Mouse (Mus musculus) limb, embryonic 13.5 days (tissue): Measurements from ENCODE around the gene Ccl11. TPM values are rescaled to one million over a fixed set of nuclear protein-coding genes. Genes with fewer than 3 reads are reported as not detected.

Experiments
- ATAC-seq: fragments of 200-750 bp; cut with Nextera tagmentation; 2 replicates; pipeline ENCODE4 v1.8.0; 2017; ENCODE audit warnings: low read depth, moderate number of reproducible peaks, moderate TSS enrichment; ENCODE audit not compliant: low FRiP score
- H3K27ac ChIP-seq: fragments of 300-500 bp; sonication (generic); 2 replicates; pipeline ENCODE4 v1.5.1; 2015; ENCODE audit warnings: inconsistent platforms, mild to moderate bottlenecking, moderate library complexity
- H3K27me3 ChIP-seq: fragments of 300-500 bp; sonication (generic); 2 replicates; pipeline ENCODE4 v1.6.1; 2015; ENCODE audit warnings: mild to moderate bottlenecking, inconsistent platforms
- H3K36me3 ChIP-seq: fragments of 300-500 bp; sonication (generic); 2 replicates; pipeline ENCODE4 v1.6.1; 2015; ENCODE audit warnings: inconsistent platforms, mild to moderate bottlenecking, moderate library complexity
- H3K4me1 ChIP-seq: fragments of 300-500 bp; sonication (generic); 2 replicates; pipeline ENCODE4 v1.6.1; 2015; ENCODE audit warnings: inconsistent platforms
- H3K4me2 ChIP-seq: fragments of 300-500 bp; sonication (generic); replicated peaks from 2 replicates; pipeline ENCODE4 v1.6.1; 2015; ENCODE audit warnings: inconsistent platforms, mild to moderate bottlenecking, moderate library complexity
- H3K4me3 ChIP-seq: fragments of 300-500 bp; sonication (generic); 2 replicates; pipeline ENCODE4 v1.5.1; 2015; ENCODE audit warnings: moderate library complexity, mild to moderate bottlenecking, inconsistent platforms
- H3K9ac ChIP-seq: fragments of 300-500 bp; sonication (generic); 2 replicates; pipeline ENCODE4 v1.6.1; 2015; ENCODE audit warnings: mild to moderate bottlenecking, inconsistent platforms
- H3K9me3 ChIP-seq: fragments of 300-500 bp; sonication (generic); 2 replicates; pipeline ENCODE4 v1.6.1; 2016; ENCODE audit warnings: inconsistent platforms
- WGBS: fragments of 180-500 bp; shearing (Covaris S2); methylation state at CpG from one replicate; pipeline ENCODE4 v1.1.7; 2015; 5-methylcytosine and 5-hydroxymethylcytosine counted together
- polyA plus RNA-seq: library from polyadenylated mRNA; unstranded; fragments of >200 nt; fragmentation: Nextera tagmentation; extraction: Ambion mirVana; gene quantifications from 2 replicates; pipeline ENCODE4 v1.2.1, GENCODE M21; 2015

Gene Ccl11
- polyA plus RNA-seq, 1 experiment from 2014 or later: 2.3 TPM

DNA sequence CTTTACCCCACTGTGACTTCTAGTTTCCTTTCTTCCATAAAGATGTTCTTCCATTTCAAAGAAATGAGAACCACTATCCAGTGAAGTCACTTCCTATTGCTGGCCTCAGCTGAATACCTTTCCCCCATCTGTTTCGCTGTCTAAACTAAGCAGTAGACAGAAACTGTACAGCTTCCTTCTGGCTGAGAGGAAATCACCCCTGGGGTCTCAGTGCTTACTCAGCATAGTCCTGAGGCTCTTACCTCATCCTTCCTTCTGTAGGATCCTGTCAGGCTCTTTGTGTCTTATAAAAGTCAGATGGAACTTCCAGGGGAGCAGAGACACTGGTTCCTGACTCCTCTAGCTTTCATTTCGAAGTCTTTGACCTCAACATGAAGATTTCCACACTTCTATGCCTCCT, 43.9 kb downstream of the Ccl11 start, which contains the start of gene Ccl12:
Gene Ccl12 (plus strand): TSS at position 317 of the 400 bp plus-strand sequence.
- H3K27ac ChIP-seq: no peak within 1 kb of the TSS
- H3K4me1 ChIP-seq: no peaks in the 10 kb centered on the region
- no peaks in the 10 kb centered on the region for H3K27me3 ChIP-seq
- 63% methylated on average over 2 of the region's 2 CpGs for WGBS
- ATAC-seq: no peak
- no peaks in the 10 kb centered on the region for H3K9me3 ChIP-seq
- H3K36me3 ChIP-seq: no peaks in the 10 kb centered on the region
- no peak within 1 kb of the TSS for H3K4me2 ChIP-seq
- H3K9ac ChIP-seq: no peak within 1 kb of the TSS
- no peak within 1 kb of the TSS for H3K4me3 ChIP-seq

DNA sequence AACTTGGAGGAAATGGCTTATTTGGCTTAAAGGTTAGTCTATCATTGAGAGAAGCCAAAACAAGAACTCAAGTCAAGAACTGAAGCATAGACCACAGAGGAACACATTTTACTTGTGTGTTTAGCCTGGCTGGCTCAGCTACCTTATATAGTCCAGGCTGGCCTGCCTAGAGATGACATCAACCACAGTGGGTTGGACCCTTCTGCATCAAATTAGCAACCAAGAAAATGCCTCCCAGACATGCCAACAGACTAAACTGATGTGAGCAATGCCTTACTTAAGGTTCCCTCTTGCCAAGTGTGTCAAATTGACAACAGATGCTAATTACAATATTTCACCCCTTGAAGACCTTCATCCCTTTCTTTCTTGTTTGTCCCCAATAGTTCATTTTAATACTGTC, 52.0 kb downstream of the Ccl11 start:
- no peaks in the 10 kb centered on the region for H3K9me3 ChIP-seq
- no peaks in the 10 kb centered on the region for H3K4me1 ChIP-seq
- H3K36me3 ChIP-seq: no peaks in the 10 kb centered on the region
- H3K9ac ChIP-seq: no peak overlapping the region
- H3K27ac ChIP-seq: no peak overlapping the region
- ATAC-seq: no peak
- H3K27me3 ChIP-seq: no peaks in the 10 kb centered on the region
- no peak overlapping the region for H3K4me3 ChIP-seq
- H3K4me2 ChIP-seq: no peak overlapping the region

DNA sequence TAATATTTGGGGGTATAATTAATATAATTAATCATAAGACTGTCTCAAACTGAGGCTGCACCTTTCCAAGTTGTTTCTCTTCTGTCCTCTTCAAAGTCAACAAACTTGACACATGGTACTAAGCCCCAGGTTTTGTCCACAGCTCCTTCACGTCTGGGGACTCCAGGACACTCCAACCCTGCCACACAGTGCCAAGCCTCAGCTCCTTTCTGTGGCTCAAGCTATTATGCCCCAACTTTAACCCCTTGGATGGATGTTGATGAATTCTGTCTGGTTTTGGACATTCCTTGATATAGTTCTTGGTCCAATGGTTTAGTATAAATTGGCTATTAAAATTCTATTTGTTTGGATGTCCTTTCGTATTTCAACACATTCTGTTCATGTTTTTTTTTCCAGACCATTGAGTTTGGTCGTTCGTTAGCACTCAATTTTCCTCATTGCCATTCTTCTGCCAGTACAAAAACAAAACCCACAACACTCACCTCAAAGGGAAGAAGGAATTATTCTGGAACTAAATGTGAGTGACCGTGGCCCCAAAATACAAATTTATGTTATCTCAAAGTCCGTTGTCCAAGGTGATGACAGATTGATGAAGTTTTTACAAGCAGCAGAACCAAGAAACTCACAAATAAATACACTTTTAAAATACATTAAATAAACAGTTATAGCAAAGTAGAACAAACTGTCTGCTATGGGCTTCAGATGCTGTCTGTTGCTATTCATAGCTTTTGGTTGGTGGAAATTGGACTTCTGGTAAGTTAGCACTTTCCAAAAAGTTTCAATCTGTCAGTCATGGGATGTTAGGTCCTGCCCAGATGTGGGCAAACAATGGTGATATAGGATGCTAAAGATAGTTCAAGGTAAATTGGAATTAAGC, 53.0 kb downstream of the Ccl11 start:
- Histone ChIP-seq H3K9me3 (no peaks in the 10 kb centered on the region), H3K27me3 (no peaks in the 10 kb centered on the region), H3K36me3 (no peaks in the 10 kb centered on the region), H3K4me3 (no peak overlapping the region), H3K4me2 (no peak overlapping the region), H3K27ac (no peak overlapping the region), H3K9ac (no peak overlapping the region), H3K4me1 (no peaks in the 10 kb centered on the region)
- WGBS: 55% methylated on average over 6 of the region's 6 CpGs
- no peak for ATAC-seq

Other genes with a start within 250 kb of the Ccl11 start
- not detected in 2 replicates for gene 5530401A14Rik, start 197.2 kb upstream of the Ccl11 start, polyA plus RNA-seq
- 0.65 and 0.68 TPM in 2 replicates for gene Asic2, start 89.4 kb upstream of the Ccl11 start, polyA plus RNA-seq
- 4.7 and 5.2 TPM in 2 replicates for gene Ccl2, start 22.3 kb upstream of the Ccl11 start, polyA plus RNA-seq
- not detected in 2 replicates for gene Gm17268, start 19.3 kb upstream of the Ccl11 start, polyA plus RNA-seq
- gene Ccl7, start 12.1 kb upstream of the Ccl11 start, polyA plus RNA-seq: 2.1 TPM in 2 replicates
- gene Ccl12, start 44.0 kb downstream of the Ccl11 start, polyA plus RNA-seq: 3.2 and 3.7 TPM in 2 replicates
- gene Ccl8, start 57.4 kb downstream of the Ccl11 start, polyA plus RNA-seq: not detected in 2 replicates
- gene Ccl1, start 247.9 kb downstream of the Ccl11 start, polyA plus RNA-seq: not detected in 2 replicates